Mouse (Mus musculus): Measurements from ENCODE around the gene Tmem97. TPM values are rescaled to one million over a fixed set of nuclear protein-coding genes. Genes with fewer than 3 reads are reported as not detected.

Gene Tmem97
- polyA plus RNA-seq, 1 experiment from 2014 or later, result 73.5 TPM

DNA sequence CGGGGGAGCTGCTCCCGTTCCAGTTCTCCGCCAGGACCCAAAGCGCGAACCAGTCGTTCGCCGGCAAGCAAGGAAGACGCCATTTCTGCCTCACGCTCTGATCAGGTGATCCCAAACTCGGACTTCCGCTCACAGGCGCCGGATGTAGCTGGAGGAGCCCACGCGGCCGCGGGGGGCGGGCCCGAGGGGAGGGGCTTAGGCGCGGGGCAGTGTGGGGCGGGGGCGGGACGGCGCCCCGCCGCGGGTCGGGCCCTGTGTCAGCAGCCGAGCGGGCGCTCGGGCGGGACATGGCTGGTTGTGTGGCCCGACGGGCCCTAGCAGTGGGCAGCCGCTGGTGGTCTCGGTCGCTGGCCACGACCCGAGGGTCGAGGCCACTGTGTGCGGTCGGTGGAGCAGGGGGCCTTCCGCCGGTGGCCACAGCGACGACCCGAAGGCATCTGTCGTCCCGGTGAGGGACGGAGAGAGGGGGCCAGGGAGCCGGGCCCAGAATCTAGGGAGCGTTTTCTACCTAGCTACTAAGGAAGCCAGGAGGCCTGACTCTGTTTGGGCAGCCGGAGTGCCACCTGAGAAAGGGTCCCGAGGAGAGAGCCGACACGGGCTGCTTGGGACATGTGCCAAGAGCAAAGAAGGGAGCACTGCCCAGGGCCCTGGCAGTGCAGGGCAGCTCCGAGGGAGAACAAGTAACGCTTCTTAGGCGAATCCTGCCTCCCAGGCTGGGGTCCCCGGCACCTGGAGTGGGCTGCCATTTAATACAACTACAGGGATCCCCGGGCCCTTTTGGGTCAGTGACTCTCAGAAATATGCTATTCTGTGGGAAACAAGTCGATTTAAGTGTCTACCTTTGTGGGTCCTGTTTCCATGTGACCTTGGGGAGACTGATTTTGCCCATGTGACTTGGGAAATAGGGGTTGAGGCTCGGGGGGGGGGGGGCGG is 38.3 kb downstream of the Tmem97 start, which contains the start of the genes Tmem199 and Poldip2:
Gene Tmem199 (minus strand): TSS at position 148 of the 933 bp plus-strand sequence.
Gene Poldip2 (plus strand): TSS at position 169 of the 933 bp plus-strand sequence.
- Histone ChIP-seq H3K27me3 (no peaks in the 10 kb centered on the region), H3K4me2 (replicated peaks) (peak within 1 kb of the TSS; percentile 87), H3K9me3 (replicated peaks) (no peaks in the 10 kb centered on the region), H3K27ac (replicated peaks) (peak within 1 kb of the TSS; percentile 71), H3K4me1 (peaks cover 15% of the 10 kb centered on the region), H3K36me3 (peaks cover 49% of the 10 kb centered on the region), H3K9ac (peak within 1 kb of the TSS; percentile 98), H3K4me3 (replicated peaks) (peak within 1 kb of the TSS; percentile 79)
- ATAC-seq (ENCODE audit: insufficient number of reproducible peaks, low FRiP score, low TSS enrichment, low read depth), result peak; percentile 98
- WGBS, result under 1% methylated on average over 66 of the region's 67 CpGs

DNA sequence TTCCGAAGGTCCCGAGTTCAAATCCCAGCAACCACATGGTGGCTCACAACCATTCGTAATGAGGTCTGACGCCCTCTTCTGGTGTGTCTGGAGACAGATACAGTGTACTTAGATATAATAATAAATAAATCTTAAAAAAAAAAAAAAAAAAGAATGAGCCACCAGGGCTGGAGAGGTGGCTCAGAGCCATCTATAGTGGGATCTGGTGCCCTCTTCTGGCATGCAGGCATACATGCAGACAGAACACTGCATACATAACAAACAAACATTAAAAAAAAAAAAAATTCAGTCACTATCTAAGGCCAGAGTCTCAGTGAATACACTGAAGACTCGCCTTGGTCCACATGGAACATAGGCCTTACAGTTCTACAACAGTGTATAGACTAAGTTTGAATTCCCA is 41.4 kb downstream of the Tmem97 start:
- Histone ChIP-seq H3K4me2 (replicated peaks) (no peak overlapping the region), H3K27me3 (no peaks in the 10 kb centered on the region), H3K9me3 (replicated peaks) (no peaks in the 10 kb centered on the region), H3K27ac (replicated peaks) (no peak overlapping the region), H3K4me3 (replicated peaks) (no peak overlapping the region), H3K36me3 (peaks cover 32% of the 10 kb centered on the region), H3K9ac (no peak overlapping the region), H3K4me1 (peaks cover 15% of the 10 kb centered on the region)
- 85% methylated on average over 5 of the region's 5 CpGs for WGBS
- ATAC-seq (ENCODE audit: insufficient number of reproducible peaks, low FRiP score, low TSS enrichment, low read depth), result no peak

DNA sequence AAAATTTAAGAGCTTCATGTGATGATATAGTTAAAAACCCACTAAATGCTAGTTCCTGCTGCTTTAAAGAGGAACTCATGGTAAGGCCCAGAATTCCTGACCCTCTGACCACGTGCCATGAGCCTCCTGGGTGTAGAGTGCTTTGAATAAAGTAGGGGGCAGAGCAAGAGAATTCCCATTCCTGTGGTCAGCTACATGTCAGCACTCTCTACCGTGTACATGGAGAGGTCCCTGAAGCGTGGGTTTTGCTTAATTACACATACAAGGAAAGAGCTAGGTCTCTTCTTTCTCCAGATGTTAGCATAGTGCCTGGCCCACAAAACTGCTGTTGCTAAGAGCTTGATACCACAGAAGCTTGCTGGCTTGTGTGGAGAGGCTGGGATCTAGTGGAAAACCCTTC is 45.1 kb downstream of the Tmem97 start:
- WGBS, result 66% methylated on average over 3 of the region's 3 CpGs
- Histone ChIP-seq H3K4me1 (no peaks in the 10 kb centered on the region), H3K9ac (no peak overlapping the region), H3K9me3 (replicated peaks) (no peaks in the 10 kb centered on the region), H3K27ac (replicated peaks) (no peak overlapping the region), H3K4me3 (replicated peaks) (no peak overlapping the region), H3K36me3 (peaks cover 24% of the 10 kb centered on the region), H3K27me3 (peaks cover 5% of the 10 kb centered on the region; the same call in 1 of the 2 replicates), H3K4me2 (replicated peaks) (no peak overlapping the region)
- ATAC-seq (ENCODE audit: insufficient number of reproducible peaks, low FRiP score, low TSS enrichment, low read depth), result peak; percentile 73; the same call in 1 of the 2 replicates

DNA sequence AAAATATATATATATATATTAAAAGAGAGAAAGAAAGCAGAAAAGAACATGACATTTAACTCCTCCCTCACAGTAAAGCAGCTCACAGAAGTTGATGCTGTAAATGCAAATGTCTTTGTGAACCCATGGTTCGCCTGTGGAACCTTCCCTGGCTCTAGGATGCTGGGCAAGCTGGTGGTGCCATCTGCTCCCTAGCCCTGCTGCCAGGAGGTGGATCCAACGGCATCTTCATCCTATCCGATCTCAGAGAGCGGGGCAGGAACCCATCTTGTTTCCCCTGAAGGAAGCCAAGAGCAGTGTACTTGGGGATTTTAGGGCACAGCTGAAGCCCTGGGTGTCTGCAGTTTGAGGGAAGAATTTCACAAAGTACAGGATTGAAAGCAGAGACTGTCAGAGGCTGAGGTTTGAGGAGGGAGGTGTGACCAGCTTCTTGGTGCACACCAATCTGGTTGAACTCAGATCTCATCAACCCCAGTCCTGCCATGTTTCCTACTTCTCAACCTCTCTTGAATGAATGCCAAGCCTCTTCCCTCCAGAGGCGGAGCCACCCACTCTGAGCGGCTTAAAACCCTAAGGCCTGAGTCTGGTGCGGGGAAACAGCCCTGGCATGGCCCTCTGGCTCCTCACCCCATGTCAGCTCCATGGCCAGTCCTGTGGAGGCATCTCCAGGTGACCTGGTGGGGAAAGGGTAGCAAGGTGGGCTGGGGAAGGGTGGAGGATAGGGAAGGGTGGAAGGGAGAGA is 47.5 kb downstream of the Tmem97 start, which contains the start of gene Sebox:
Gene Sebox (plus strand): TSS at position 539 of the 742 bp plus-strand sequence.
- H3K9me3 ChIP-seq (replicated peaks), result no peaks in the 10 kb centered on the region
- H3K4me3 ChIP-seq (replicated peaks), result no peak within 1 kb of the TSS
- peaks cover 25% of the 10 kb centered on the region for H3K27me3 ChIP-seq
- H3K4me2 ChIP-seq (replicated peaks), result no peak within 1 kb of the TSS
- no peak within 1 kb of the TSS for H3K27ac ChIP-seq (replicated peaks)
- no peak within 1 kb of the TSS for H3K9ac ChIP-seq
- WGBS, result 61% methylated on average over 7 of the region's 7 CpGs
- no peak for ATAC-seq (ENCODE audit: insufficient number of reproducible peaks, low FRiP score, low TSS enrichment, low read depth)
- peaks cover 2% of the 10 kb centered on the region; the same call in 1 of the 2 replicates for H3K4me1 ChIP-seq
- peaks cover 16% of the 10 kb centered on the region for H3K36me3 ChIP-seq

DNA sequence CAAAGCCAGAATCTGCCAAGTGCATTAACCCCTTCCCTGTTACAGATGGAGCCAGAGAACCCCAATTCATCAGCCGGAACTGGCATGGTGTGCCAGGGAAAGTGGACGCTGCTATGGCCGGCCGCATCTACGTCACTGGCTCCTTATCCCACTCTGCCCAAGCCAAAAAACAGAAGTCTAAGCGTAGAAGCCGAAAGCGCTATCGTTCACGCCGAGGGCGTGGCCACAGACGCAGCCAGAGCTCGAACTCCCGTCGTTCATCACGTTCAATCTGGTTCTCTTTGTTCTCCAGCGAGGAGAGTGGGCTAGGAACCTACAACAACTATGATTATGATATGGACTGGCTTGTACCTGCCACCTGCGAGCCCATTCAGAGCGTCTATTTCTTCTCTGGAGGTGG is 49.0 kb downstream of the Tmem97 start:
- no peak overlapping the region for H3K27ac ChIP-seq (replicated peaks)
- no peak overlapping the region for H3K4me3 ChIP-seq (replicated peaks)
- H3K9me3 ChIP-seq (replicated peaks), result no peaks in the 10 kb centered on the region
- peaks cover 3% of the 10 kb centered on the region; the same call in 1 of the 2 replicates for H3K36me3 ChIP-seq
- H3K4me1 ChIP-seq, result peaks cover 14% of the 10 kb centered on the region
- H3K9ac ChIP-seq, result no peak overlapping the region
- WGBS, result 80% methylated on average over 20 of the region's 20 CpGs
- peaks cover 33% of the 10 kb centered on the region for H3K27me3 ChIP-seq
- no peak overlapping the region for H3K4me2 ChIP-seq (replicated peaks)
- no peak for ATAC-seq (ENCODE audit: insufficient number of reproducible peaks, low FRiP score, low TSS enrichment, low read depth)

DNA sequence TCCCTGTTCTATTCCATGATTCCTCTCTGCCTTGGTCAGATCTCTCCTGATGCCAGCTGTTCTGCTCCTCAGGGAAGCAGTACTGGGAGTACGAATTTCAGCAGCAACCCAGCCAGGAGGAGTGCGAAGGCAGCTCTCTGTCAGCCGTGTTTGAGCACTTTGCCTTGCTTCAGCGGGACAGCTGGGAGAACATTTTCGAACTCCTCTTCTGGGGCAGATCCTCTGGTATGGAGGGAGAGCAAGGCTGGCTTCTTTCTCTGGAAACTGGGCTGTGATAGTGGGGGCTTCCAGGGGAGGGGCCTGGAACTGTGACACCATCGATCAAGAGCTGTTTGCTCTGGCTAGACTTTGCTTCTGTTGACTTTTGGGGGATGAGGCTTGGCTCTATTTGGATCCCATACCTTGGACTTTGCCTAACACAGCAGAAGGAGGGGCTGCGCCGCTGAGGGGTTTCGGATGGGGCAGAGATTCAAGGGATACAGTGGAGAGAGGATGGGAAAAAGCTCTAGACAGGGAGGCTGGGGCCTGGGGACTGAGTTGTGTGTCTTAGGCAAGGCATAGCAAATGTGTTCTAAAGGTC is 49.9 kb downstream of the Tmem97 start:
- 73% methylated on average over 9 of the region's 9 CpGs for WGBS

DNA sequence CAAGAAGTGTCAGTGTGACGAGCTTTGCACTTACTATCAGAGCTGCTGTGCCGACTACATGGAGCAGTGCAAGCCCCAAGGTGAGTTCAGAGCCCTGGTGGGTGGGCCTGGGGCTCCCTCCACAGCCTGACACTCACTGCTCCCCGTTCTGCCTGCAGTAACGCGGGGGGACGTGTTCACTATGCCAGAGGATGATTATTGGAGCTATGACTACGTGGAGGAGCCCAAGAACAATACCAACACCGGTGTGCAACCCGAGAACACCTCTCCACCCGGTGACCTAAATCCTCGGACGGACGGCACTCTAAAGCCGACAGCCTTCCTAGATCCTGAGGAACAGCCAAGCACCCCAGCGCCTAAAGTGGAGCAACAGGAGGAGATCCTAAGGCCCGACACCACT is 51.0 kb downstream of the Tmem97 start:
- no peak overlapping the region for H3K4me2 ChIP-seq (replicated peaks)
- H3K36me3 ChIP-seq, result no peaks in the 10 kb centered on the region
- 40% methylated on average over 16 of the region's 16 CpGs for WGBS

More for the DNA sequence above, 49.9 kb downstream of the Tmem97 start:
- Histone ChIP-seq H3K27me3 (peaks cover 41% of the 10 kb centered on the region), H3K36me3 (no peaks in the 10 kb centered on the region), H3K27ac (replicated peaks) (no peak overlapping the region), H3K9me3 (replicated peaks) (no peaks in the 10 kb centered on the region), H3K4me1 (peaks cover 18% of the 10 kb centered on the region), H3K4me2 (replicated peaks) (no peak overlapping the region), H3K4me3 (replicated peaks) (no peak overlapping the region), H3K9ac (no peak overlapping the region)
- no peak for ATAC-seq (ENCODE audit: insufficient number of reproducible peaks, low FRiP score, low TSS enrichment, low read depth)

DNA sequence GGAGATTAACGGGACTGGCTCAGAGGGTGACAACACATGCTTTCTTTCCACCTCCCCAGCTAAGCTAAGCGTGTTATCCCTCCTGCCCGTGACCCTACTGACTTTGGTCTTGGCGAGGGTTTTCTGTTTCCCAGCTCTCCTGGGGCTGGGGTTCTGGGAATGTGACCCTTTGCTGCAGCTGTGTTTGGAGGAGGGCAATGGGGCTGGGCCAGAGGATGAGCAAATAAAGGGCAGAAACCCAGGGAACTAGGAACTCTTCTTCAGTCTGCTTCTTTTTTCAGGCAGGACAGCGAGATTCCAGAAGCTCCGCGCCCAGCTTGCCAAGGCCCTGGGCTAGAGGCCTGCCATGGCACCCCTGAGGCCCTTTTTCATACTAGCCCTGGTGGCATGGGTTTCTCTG is 51.6 kb downstream of the Tmem97 start, which contains the start of gene Vtn:
Gene Vtn (plus strand): TSS at position 88 of the 400 bp plus-strand sequence.
- no peak for ATAC-seq (ENCODE audit: insufficient number of reproducible peaks, low FRiP score, low TSS enrichment, low read depth)
- Histone ChIP-seq H3K9ac (0 out of 2 replicates have a peak within 1 kb of the TSS, but pooled peaks have one; percentile 7), H3K4me2 (replicated peaks) (peak within 1 kb of the TSS; percentile 93), H3K27ac (replicated peaks) (no peak within 1 kb of the TSS; the same call in 1 of the 2 replicates), H3K27me3 (peaks cover 57% of the 10 kb centered on the region), H3K9me3 (replicated peaks) (no peaks in the 10 kb centered on the region), H3K4me3 (replicated peaks) (peak within 1 kb of the TSS; percentile 53), H3K4me1 (peaks cover 18% of the 10 kb centered on the region), H3K36me3 (no peaks in the 10 kb centered on the region)
- WGBS, result 51% methylated on average over 7 of the region's 7 CpGs

More for the DNA sequence above, 51.0 kb downstream of the Tmem97 start:
- H3K4me3 ChIP-seq (replicated peaks), result no peak overlapping the region
- H3K4me1 ChIP-seq, result peaks cover 18% of the 10 kb centered on the region
- H3K9ac ChIP-seq, result no peak overlapping the region
- no peak for ATAC-seq (ENCODE audit: insufficient number of reproducible peaks, low FRiP score, low TSS enrichment, low read depth)
- peaks cover 51% of the 10 kb centered on the region for H3K27me3 ChIP-seq
- H3K27ac ChIP-seq (replicated peaks), result no peak overlapping the region
- H3K9me3 ChIP-seq (replicated peaks), result no peaks in the 10 kb centered on the region

DNA sequence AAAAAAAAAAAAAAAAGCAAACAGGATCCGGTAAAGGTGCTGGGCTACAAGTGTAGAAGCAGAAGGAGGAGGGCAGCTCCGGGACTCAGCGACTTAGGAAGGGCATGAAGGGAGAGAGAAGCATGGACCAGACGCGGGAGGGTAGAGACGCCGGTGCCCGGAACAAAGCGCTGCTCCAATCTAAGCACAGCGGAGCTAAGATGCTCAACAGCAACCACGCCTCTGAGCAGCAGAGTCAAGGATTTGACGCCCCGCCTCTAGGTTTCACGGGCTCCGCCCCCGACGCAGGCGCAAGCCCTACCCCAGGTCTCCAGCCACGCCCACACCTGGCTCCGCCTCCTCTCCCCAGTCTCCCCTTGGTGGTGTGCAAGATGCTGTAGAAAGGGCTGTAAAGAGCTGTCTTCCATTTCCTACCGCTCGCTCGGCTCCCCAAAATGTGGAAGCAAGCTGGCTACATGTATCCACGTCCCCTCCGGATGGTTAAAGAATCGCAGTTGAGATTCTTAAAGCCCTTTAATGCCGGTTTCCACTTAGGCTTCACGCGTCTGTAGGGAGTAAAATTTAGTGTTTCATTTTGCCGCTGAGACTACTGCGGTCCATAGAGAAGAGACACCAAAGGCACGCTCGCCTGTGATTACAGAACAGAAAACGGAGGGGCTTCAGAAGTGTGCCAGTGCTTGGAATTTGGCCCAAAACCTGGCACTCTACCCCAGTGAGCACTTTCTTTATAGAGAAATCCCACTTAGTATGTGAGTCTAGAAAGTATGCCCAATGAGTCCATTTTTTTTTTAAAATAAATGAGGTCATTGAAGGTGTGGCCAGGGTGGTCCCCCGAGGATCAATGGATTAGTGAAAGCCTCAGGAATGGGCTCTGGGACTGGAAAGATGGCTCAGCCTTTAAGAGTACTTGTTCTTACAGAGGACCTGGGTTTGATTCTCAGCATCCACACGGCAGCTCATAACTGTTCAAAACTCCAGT is 52.7 kb downstream of the Tmem97 start, which contains the start of gene Sarm1:
Gene Sarm1 (minus strand): TSS at position 211 of the 979 bp plus-strand sequence.
- H3K36me3 ChIP-seq, result no peaks in the 10 kb centered on the region
- H3K27me3 ChIP-seq, result peaks cover 58% of the 10 kb centered on the region
- peaks cover 18% of the 10 kb centered on the region for H3K4me1 ChIP-seq
- no peaks in the 10 kb centered on the region for H3K9me3 ChIP-seq (replicated peaks)
- WGBS, result 2% methylated on average over 35 of the region's 36 CpGs
- peak; percentile 93 for ATAC-seq (ENCODE audit: insufficient number of reproducible peaks, low FRiP score, low TSS enrichment, low read depth)
- peak within 1 kb of the TSS; percentile 7; the same call in 1 of the 2 replicates for H3K9ac ChIP-seq
- peak within 1 kb of the TSS; percentile 44; the same call in 1 of the 2 replicates for H3K27ac ChIP-seq (replicated peaks)
- H3K4me3 ChIP-seq (replicated peaks), result peak within 1 kb of the TSS; percentile 53
- H3K4me2 ChIP-seq (replicated peaks), result peak within 1 kb of the TSS; percentile 93

All from embryonic facial prominence, embryonic 15.5 days (tissue).